Mouse (Mus musculus) liver, embryonic 11.5 days (tissue): ENCODE data around the gene Optn. TPM values are rescaled to one million over a fixed set of nuclear protein-coding genes. Genes with fewer than 3 reads are reported as not detected.
A peak's percentile ranks its signal among the peaks of the same experiment; 100 is the strongest.
"Not testable (repeated sequence)": the region's sequence is repeated elsewhere in the genome, so short reads cannot be mapped to it uniquely, and the experiment has no call there.

Experiments
- ATAC-seq: fragments of 200-750 bp; cut with Nextera tagmentation; replicated peaks from 2 replicates; pipeline ENCODE4 v1.8.0; 2017; ENCODE audit warnings: moderate number of reproducible peaks, mild to moderate bottlenecking, moderate TSS enrichment, moderate library complexity; ENCODE audit not compliant: low FRiP score
- DNase-seq: peaks from one replicate; pipeline ENCODE4 v3.0.0-alpha.2; 2017; ENCODE audit warnings: low spot score
- H3K27ac ChIP-seq: fragments of 300-500 bp; sonication (generic); 2 replicates; pipeline ENCODE4 v1.5.1; 2014; ENCODE audit warnings: mild to moderate bottlenecking, low read depth, low read length, control low read depth
- H3K27me3 ChIP-seq: fragments of 300-500 bp; sonication (generic); replicated peaks from 2 replicates; pipeline ENCODE4 v1.6.1; 2014; ENCODE audit warnings: low read length, mixed read lengths; ENCODE audit not compliant: control insufficient read depth, insufficient read depth
- H3K36me3 ChIP-seq: fragments of 300-500 bp; sonication (generic); 2 replicates; pipeline ENCODE4 v1.6.1; 2014; ENCODE audit warnings: mild to moderate bottlenecking, low read length, moderate library complexity, mixed read lengths; ENCODE audit not compliant: control insufficient read depth, insufficient read depth
- H3K4me1 ChIP-seq: fragments of 300-500 bp; sonication (generic); replicated peaks from 2 replicates; pipeline ENCODE4 v1.6.1; 2014; ENCODE audit warnings: low read length, mixed read lengths; ENCODE audit not compliant: control insufficient read depth, insufficient read depth
- H3K4me2 ChIP-seq: fragments of 300-500 bp; sonication (generic); 2 replicates; pipeline ENCODE4 v1.6.1; 2014; ENCODE audit warnings: mild to moderate bottlenecking, control low read depth, moderate library complexity
- H3K4me3 ChIP-seq: fragments of 300-500 bp; sonication (generic); 2 replicates; pipeline ENCODE4 v1.5.1; 2014; ENCODE audit warnings: low read depth, low read length, control low read depth
- H3K9ac ChIP-seq: fragments of 300-500 bp; sonication (generic); 2 replicates; pipeline ENCODE4 v1.6.1; 2014; ENCODE audit warnings: low read depth, low read length, control low read depth
- H3K9me3 ChIP-seq: fragments of 300-500 bp; sonication (generic); 2 replicates; pipeline ENCODE4 v1.6.1; 2016; ENCODE audit warnings: low read length, inconsistent platforms, mixed read lengths; ENCODE audit not compliant: control insufficient read depth
- WGBS: fragments of 180-500 bp; shearing (Covaris S2); extraction: QIAGEN DNeasy Blood & Tissue Kit; methylation state at CpG from one replicate; pipeline ENCODE4 v1.1.7; 2014; 5-methylcytosine and 5-hydroxymethylcytosine counted together
- polyA plus RNA-seq: library from polyadenylated mRNA; unstranded; fragments of >200 nt; fragmentation: Nextera tagmentation; extraction: Ambion mirVana; gene quantifications from 2 replicates; pipeline ENCODE4 v1.2.1, GENCODE M21; 2014

Gene Optn
- polyA plus RNA-seq, 1 experiment from 2014 or later, result 18.7 TPM

- not testable (repeated sequence) for DNase-seq
Observed at GRCm38 (mm10) chr2:5090385-5090784, 26.5 kb upstream of the Optn start.

GRCm38 (mm10) chr2:5087667-5088066 lies 23.8 kb upstream of the Optn start:
- no peaks in the 10 kb centered on the region for H3K9me3 ChIP-seq
- H3K4me3 ChIP-seq, result no peak overlapping the region
- ATAC-seq (no peak), DNase-seq (no peak)
- H3K27me3 ChIP-seq, result no peaks in the 10 kb centered on the region
- no peak overlapping the region for H3K9ac ChIP-seq
- no peaks in the 10 kb centered on the region for H3K36me3 ChIP-seq
- WGBS, result 85% methylated on average over 3 of the region's 3 CpGs
- no peak overlapping the region for H3K4me2 ChIP-seq
- H3K4me1 ChIP-seq, result no peaks in the 10 kb centered on the region
- H3K27ac ChIP-seq, result no peak overlapping the region

More at GRCm38 (mm10) chr2:5090385-5090784, 26.5 kb upstream of the Optn start:
- not testable (repeated sequence) for H3K4me3 ChIP-seq, H3K4me1 ChIP-seq, H3K9me3 ChIP-seq, H3K27me3 ChIP-seq, H3K27ac ChIP-seq, H3K9ac ChIP-seq, H3K4me2 ChIP-seq, ATAC-seq, H3K36me3 ChIP-seq
- 74% methylated on average over 4 of the region's 4 CpGs for WGBS

DNA sequence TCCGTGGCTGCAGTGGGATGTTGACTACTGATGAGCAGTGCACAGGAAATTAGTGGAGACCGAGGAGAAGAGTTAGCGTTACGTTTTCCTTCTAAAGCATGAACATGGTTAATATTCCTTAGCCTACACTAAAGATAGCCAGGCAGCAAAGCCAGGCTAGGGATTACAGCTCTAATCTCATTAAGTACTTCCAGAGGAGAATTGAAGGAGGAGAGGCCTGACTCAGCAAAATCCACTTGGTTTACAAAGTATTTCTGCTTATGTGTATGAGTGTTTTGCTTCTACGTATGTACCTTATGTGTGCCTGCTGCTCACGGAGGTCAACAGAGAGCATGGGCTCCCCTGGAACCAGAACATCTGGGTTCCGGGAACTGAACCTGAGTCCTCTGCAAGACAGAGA lies 19.9 kb upstream of the Optn start:
- DNase-seq (no peak), ATAC-seq (no peak)
- H3K9me3 ChIP-seq, result no peaks in the 10 kb centered on the region
- H3K9ac ChIP-seq, result no peak overlapping the region
- no peaks in the 10 kb centered on the region for H3K27me3 ChIP-seq
- no peak overlapping the region for H3K4me3 ChIP-seq
- H3K27ac ChIP-seq, result no peak overlapping the region
- H3K4me1 ChIP-seq, result no peaks in the 10 kb centered on the region
- WGBS, result 84% methylated on average over 7 of the region's 7 CpGs
- H3K4me2 ChIP-seq, result no peak overlapping the region
- no peaks in the 10 kb centered on the region for H3K36me3 ChIP-seq

GRCm38 (mm10) chr2:5080053-5080787 lies 16.4 kb upstream of the Optn start:
- DNase-seq (no peak), ATAC-seq (0 out of 2 replicates have a peak, but pooled peaks have one; percentile 52)
- Histone ChIP-seq H3K9ac (no peak overlapping the region; the same call in 1 of the 2 replicates), H3K4me3 (peak overlapping the region; percentile 19), H3K27ac (no peak overlapping the region), H3K36me3 (no peaks in the 10 kb centered on the region), H3K27me3 (no peaks in the 10 kb centered on the region), H3K4me1 (no peaks in the 10 kb centered on the region), H3K4me2 (peak overlapping the region; percentile 57), H3K9me3 (peaks cover 3% of the 10 kb centered on the region; the same call in 1 of the 2 replicates)
- 11% methylated on average over 14 of the region's 14 CpGs for WGBS

DNA sequence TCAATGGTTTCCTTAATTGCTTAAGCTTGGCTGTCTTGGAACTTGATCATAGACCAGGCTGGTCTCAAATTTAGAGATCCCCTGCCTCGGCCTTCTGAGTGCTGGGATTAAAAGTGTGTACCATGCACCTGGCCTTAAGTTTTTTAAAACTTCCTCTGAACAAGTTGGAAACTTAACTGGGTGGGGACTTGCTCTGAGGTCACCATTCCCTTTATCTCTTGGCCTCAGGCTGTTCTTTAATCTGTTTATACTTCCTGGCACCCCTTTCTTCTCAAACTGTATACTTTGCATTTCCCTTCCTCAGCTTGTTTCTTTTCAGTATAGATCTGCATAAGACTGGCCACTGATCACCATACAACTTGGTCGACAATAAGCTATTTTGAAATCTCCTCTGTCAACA lies 14.1 kb upstream of the Optn start:
- H3K9me3 ChIP-seq, result peaks cover 3% of the 10 kb centered on the region; the same call in 1 of the 2 replicates
- DNase-seq, result no peak
- H3K4me2 ChIP-seq, result peak overlapping the region; percentile 25
- WGBS, result 35% methylated on average over 2 of the region's 2 CpGs
- ATAC-seq, result peak; percentile 93
- no peak overlapping the region for H3K4me3 ChIP-seq
- no peaks in the 10 kb centered on the region for H3K27me3 ChIP-seq
- H3K27ac ChIP-seq, result peak overlapping the region; percentile 69
- H3K4me1 ChIP-seq, result no peaks in the 10 kb centered on the region
- no peaks in the 10 kb centered on the region for H3K36me3 ChIP-seq
- no peak overlapping the region; the same call in 1 of the 2 replicates for H3K9ac ChIP-seq

DNA sequence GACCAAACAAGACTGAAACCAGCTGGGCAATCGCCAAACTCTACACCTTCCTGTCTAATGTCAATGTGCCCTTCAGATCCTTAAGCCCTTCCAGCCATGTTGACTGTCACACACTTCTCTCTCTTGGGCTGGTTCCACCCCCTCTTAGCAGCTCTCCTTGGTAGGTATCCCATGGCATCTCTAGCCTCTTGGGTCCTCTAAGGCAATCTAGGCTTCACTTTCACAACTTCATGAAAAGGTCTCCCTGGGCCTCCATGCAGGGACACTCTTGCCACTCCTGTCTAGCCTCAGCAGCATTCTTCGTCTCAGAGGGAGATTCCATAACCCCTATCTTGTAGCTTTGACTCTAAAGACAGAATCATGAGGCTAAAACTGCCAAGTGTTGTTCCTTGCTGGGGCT lies 13.6 kb upstream of the Optn start:
- no peak overlapping the region for H3K4me3 ChIP-seq
- WGBS, result 57% methylated on average over 2 of the region's 2 CpGs
- H3K4me2 ChIP-seq, result peak overlapping the region; percentile 25
- peak overlapping the region; percentile 69 for H3K27ac ChIP-seq
- no peaks in the 10 kb centered on the region for H3K27me3 ChIP-seq
- ATAC-seq (peak; percentile 24; the same call in 1 of the 2 replicates), DNase-seq (no peak)
- H3K4me1 ChIP-seq, result no peaks in the 10 kb centered on the region
- H3K9me3 ChIP-seq, result peaks cover 3% of the 10 kb centered on the region; the same call in 1 of the 2 replicates
- H3K36me3 ChIP-seq, result no peaks in the 10 kb centered on the region
- H3K9ac ChIP-seq, result no peak overlapping the region; the same call in 1 of the 2 replicates

GRCm38 (mm10) chr2:5075856-5076255 lies 12.0 kb upstream of the Optn start:
- Histone ChIP-seq H3K36me3 (no peaks in the 10 kb centered on the region), H3K27ac (no peak overlapping the region), H3K27me3 (no peaks in the 10 kb centered on the region), H3K4me1 (no peaks in the 10 kb centered on the region), H3K9ac (no peak overlapping the region), H3K4me2 (no peak overlapping the region), H3K9me3 (peaks cover 3% of the 10 kb centered on the region; the same call in 1 of the 2 replicates), H3K4me3 (no peak overlapping the region)
- no peak for ATAC-seq
- no peak for DNase-seq

DNA sequence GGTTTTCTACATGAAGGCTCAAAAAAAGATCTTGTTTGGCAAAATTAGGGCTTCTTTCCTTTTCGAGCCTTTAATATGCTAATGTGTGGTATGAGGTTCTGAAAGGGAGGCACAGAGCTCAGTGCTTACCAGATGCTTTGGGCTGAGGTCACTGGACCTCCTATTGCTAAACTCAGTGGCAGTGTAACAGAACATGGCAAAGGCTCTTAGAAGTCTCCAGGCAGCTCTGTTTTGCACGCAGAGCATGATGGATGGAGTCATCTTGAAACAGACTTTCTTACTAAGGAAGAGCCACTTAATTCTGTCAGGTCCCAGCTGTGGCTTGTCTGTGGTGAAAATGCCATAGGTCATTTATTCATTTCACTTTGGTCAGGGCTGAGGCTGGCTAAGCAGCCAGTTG lies 11.6 kb upstream of the Optn start:
- Histone ChIP-seq H3K27ac (no peak overlapping the region), H3K36me3 (no peaks in the 10 kb centered on the region), H3K4me2 (no peak overlapping the region), H3K4me1 (no peaks in the 10 kb centered on the region), H3K4me3 (no peak overlapping the region), H3K9ac (no peak overlapping the region), H3K9me3 (peaks cover 3% of the 10 kb centered on the region; the same call in 1 of the 2 replicates), H3K27me3 (no peaks in the 10 kb centered on the region)
- 68% methylated on average over 2 of the region's 2 CpGs for WGBS
- DNase-seq, result no peak
- ATAC-seq, result no peak

GRCm38 (mm10) chr2:5073785-5074184 lies 9.9 kb upstream of the Optn start:
- H3K27me3 ChIP-seq, result no peaks in the 10 kb centered on the region
- H3K4me3 ChIP-seq, result no peak overlapping the region
- ATAC-seq, result no peak
- H3K4me1 ChIP-seq, result no peaks in the 10 kb centered on the region
- peaks cover 3% of the 10 kb centered on the region; the same call in 1 of the 2 replicates for H3K9me3 ChIP-seq
- H3K36me3 ChIP-seq, result no peaks in the 10 kb centered on the region
- DNase-seq, result no peak
- no peak overlapping the region for H3K27ac ChIP-seq
- WGBS, result 87% methylated on average over 3 of the region's 3 CpGs
- H3K9ac ChIP-seq, result no peak overlapping the region
- no peak overlapping the region for H3K4me2 ChIP-seq
